Mouse (Mus musculus) embryonic fibroblast, embryonic 13.5 days (primary cell): Measurements from ENCODE around the gene Sync. TPM values are rescaled to one million over a fixed set of nuclear protein-coding genes. Genes with fewer than 3 reads are reported as not detected.

Experiments used
- H3K27ac ChIP-seq: 2 replicates; pipeline ENCODE4 v1.5.1; 2012; ENCODE audit warnings: low read length, control low read depth, inconsistent platforms; ENCODE audit not compliant: insufficient read depth
- H3K4me1 ChIP-seq: 2 replicates; pipeline ENCODE4 v1.6.1; 2011; ENCODE audit warnings: low read length; ENCODE audit not compliant: control insufficient read depth, insufficient read depth
- H3K4me3 ChIP-seq: 2 replicates; pipeline ENCODE4 v1.5.1; 2011; ENCODE audit warnings: mild to moderate bottlenecking, control low read depth, low read length; ENCODE audit not compliant: insufficient read depth
- CTCF ChIP-seq: IDR thresholded peaks from 2 replicates; pipeline ENCODE4 v1.5.1; 2011; ENCODE audit warnings: mild to moderate bottlenecking, control low read depth, low read length, moderate library complexity, borderline replicate concordance; ENCODE audit not compliant: insufficient read depth
- POLR2A ChIP-seq: IDR thresholded peaks from 2 replicates; pipeline ENCODE4 v1.6.1; 2011; ENCODE audit warnings: low read depth, mild to moderate bottlenecking, control low read depth, low read length, moderate library complexity
- polyA plus RNA-seq: library from polyadenylated mRNA; stranded (reverse); fragments of >200 nt; gene quantifications from 2 replicates; pipeline ENCODE4 v1.2.4, GENCODE M21; 2011; ENCODE audit warnings: low read depth; ENCODE audit not compliant: missing spikeins, insufficient read length

Gene Sync
- polyA plus RNA-seq, 1 experiment: 9.4 TPM

DNA sequence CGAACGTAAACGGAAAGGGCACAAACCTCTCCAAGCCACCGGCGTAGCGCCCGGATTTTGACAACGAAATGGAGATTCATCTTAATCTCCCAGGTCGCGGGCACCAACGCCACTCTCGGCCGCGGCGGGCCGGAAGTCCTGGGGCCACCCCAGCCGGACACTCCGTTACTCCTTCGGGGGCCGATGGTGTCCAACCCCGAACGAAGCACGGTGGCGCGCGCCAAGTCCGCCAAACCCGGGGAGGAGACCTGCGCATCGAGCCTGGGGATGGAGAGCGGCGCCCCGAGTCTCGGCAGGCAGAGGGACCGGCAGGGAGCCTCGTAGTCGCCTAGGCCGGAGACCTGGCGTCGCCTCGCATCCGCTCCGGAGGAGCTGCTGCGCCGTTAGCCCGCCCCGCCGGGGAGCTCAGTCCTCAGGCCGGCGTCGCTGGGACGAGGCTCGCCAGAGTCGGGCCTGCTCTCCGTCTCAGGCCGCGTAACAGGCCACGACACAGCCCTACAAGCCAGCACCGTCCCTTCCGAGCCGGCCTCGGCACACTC is 47.3 kb downstream of the Sync start:
- TF ChIP-seq POLR2A (no peak; the same call in 1 of the 2 replicates), CTCF (no peak)
- H3K4me3 ChIP-seq: peak overlapping the region; percentile 86
- peak overlapping the region; percentile 64 for H3K27ac ChIP-seq
- H3K4me1 ChIP-seq: peaks cover 6% of the 10 kb centered on the region

DNA sequence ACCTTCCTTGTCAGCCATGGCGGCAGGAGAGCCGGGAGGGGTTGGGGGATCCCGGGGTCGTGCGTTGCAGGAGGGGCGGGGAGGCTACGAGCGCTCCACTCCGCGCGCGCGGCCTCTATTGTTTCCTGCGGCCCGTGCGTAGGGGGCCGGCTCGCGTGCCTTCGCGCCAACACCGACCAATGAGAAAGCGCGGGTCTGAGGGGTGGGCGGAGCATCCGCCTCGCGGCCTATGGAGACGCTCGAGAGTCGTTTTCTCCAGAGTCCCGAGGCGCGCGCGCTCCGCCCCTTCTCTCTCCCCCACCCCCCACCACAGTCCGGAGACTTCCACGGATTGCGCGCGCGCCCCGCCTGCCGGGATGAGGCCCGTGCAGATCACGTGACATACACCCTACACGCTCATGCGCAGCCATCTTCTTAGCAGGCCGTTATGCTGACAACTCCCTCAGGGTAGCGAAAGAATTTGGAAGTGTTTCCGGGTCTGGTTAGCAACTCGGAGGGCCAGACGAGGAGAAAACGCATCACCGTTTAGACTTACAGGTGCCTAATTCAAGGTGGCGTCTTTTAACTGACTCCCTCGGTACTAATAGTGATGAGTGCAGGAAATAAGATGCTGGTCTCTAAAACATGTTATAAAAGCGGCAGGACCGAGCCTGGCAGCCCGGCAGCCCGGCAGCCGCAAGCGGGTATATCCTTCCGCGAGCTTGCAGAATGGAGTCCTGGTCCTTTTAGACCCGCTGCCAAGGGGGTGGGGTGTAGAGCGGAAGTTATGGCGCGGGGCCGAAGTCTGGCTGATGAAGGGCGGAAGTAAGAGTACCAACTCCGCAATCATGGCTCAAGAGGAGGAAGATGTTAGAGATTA is 48.0 kb downstream of the Sync start, which contains the start of the genes Rbbp4 and Zbtb8os:
Gene Rbbp4, minus strand, starts transcription at position 155 of the 859 bp plus-strand sequence.
Gene Zbtb8os, plus strand, starts transcription at position 480 of the 859 bp plus-strand sequence.
- peak; percentile 76 for TF ChIP-seq POLR2A
- TF ChIP-seq CTCF: no peak
- Histone ChIP-seq H3K4me3 (peak within 1 kb of the TSS; percentile 86), H3K27ac (peak within 1 kb of the TSS; percentile 99), H3K4me1 (peaks cover 6% of the 10 kb centered on the region)

DNA sequence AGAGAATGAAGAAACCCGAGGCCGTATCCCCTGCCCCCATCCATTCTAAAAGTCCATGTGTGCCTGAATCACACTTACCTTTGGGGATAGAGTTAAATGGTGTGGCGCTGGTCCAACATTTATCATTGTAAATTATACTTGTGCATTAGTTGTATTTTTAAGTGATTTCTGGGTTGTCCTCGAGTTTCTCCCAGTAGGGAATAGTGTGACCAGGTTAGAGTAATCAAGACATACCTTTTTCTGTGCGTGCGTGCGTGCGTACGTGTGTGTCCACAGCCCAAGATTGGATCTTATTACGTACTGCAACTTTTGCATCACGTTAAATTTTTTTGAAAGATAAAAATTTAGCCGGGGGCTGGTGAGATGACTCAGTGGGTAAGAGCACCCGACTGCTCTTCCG is 48.9 kb downstream of the Sync start:
- peak overlapping the region; percentile 64 for H3K4me3 ChIP-seq
- TF ChIP-seq POLR2A: no peak
- no peak for TF ChIP-seq CTCF
- peaks cover 6% of the 10 kb centered on the region for H3K4me1 ChIP-seq
- H3K27ac ChIP-seq: peak overlapping the region; percentile 99

DNA sequence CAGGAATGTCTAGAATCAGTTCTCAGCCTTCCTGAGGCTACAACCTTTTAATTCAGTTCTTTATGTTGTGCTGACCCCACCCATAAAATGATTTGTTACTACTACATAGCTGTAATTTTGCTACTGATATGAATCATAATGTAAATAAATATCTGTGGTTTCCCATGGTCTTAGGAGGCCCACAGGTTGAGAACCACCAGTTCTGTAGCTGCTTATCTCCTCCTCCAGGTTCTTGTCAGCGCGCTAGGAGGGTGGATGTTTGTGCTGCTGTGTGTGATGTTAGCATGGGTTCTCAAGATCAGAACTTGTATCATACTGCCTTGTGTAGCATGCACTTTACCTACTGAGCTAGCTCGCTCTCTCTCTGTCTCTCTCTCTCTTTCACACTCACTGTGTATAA is 52.3 kb downstream of the Sync start:
- no peak overlapping the region for H3K4me3 ChIP-seq
- TF ChIP-seq POLR2A (no peak), CTCF (no peak)
- H3K4me1 ChIP-seq: peaks cover 4% of the 10 kb centered on the region
- no peak overlapping the region for H3K27ac ChIP-seq

DNA sequence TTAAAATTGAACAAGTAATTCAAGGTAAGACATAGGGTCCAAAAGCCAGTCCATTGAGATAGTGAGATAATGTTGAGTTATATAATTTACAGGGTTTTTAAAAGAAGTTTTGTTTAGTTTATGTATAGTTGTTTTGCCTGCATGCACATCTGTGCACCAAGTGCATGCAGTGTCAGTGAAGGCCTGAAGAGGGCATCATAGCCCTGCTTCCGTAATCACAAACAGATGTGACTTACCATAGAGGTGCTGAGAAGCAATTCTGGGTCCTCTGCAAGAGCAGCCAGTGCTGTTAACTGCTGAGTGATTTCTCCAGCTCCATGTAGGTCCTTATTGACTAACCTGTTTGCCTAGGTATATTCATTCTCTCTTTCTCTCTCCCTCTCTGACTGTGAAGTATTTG is 54.5 kb downstream of the Sync start:
- no peak for TF ChIP-seq CTCF
- H3K4me1 ChIP-seq: peaks cover 4% of the 10 kb centered on the region
- no peak overlapping the region for H3K4me3 ChIP-seq
- no peak overlapping the region for H3K27ac ChIP-seq

DNA sequence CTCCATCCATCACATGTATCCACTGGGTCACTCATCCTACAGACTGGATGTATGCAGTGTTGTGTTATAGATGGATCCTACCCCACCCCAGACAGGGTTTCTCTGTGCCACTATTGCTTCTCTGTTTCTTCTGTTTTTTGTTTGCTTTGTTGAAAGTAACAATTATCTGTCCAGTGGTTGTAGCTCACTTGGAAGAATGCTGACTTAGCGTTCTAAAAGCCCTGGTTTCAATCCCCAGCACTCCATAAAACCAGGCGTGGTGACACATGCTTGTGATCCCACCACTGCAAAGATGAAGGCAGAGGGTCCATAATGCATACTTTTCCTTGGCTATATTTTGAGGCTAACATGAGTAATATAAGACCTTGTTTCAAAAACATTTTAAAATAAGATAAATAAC is 55.3 kb downstream of the Sync start:
- Histone ChIP-seq H3K27ac (no peak overlapping the region), H3K4me1 (peaks cover 4% of the 10 kb centered on the region), H3K4me3 (no peak overlapping the region)
- TF ChIP-seq CTCF (no peak), POLR2A (no peak)

DNA sequence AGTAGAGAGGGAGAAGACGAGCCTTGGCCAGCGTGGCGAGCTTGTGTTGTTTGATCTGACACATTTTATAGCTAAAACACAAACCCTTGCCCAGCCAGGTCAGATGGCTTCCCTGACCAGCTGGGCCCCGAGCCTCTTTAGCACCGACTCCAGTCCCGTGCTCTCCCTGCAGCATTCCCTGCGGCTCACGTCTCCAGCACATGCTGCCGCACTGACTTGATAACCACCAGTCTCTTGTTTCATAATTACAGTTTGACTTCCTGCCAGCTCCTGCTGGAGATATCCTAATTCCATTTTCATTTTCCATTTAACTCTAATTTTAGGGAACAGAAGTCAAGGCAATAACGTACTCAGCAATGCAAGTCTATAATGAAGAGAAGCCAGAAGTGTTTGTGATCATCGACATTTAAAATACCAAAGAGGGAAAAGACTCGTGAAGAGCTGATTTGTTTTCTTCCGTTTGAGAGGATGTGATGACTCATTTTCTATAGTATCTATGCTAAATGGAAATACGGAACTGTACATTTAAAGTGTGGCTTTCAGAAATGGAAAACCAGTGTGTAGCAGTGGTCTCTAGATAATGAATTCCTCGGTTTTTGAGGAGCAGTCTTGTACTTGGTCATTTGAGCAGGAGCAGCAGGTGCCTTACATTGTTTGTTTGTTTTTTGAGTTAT is 59.2 kb downstream of the Sync start:
- Histone ChIP-seq H3K27ac (no peak overlapping the region), H3K4me3 (no peak overlapping the region)
- no peak for TF ChIP-seq POLR2A
- no peak for TF ChIP-seq CTCF

DNA sequence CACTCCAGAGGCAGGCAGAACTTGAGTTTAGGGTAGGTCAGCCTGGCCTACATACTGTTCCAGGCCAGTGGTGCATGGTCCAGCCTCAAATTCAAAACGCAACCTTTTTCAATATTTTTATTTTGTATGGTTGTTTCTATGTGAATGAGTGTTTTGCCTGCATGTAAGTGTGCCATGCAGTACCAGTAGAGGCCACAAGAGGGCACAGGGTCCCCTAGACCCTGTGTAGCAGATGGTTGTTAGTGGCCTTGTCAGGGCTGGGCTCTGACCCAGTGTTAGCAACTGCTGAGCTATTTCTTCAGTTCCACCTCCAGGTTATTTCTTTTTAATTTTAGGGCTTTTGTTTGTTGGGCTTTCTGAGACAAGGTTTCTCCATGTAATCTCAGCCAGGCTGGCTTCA is 63.2 kb downstream of the Sync start:
- H3K4me1 ChIP-seq: no peaks in the 10 kb centered on the region
- TF ChIP-seq CTCF (peak; percentile 88; the same call in 1 of the 2 replicates), POLR2A (no peak)
- H3K27ac ChIP-seq: no peak overlapping the region
- H3K4me3 ChIP-seq: no peak overlapping the region

More for the DNA sequence above, 59.2 kb downstream of the Sync start:
- no peaks in the 10 kb centered on the region for H3K4me1 ChIP-seq

DNA sequence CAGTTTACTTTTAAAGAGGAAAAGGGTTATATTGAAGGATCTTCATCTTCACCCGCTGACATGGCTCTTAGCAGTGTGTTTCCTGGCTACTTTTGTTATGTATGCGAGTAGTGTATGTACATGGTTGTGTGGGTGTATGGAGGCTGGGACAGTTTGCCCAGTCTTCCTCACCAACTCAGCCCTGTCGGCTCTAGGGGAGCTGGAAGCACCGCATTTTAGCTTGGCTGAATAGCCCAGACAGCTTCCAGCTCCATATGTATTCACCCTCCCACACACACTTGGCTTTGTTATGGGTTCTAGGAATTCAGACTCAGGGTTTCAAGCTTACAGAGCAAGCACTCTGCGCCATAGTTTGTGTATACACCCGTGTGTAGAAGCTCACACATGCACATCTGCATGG is 63.7 kb downstream of the Sync start:
- no peaks in the 10 kb centered on the region for H3K4me1 ChIP-seq
- H3K27ac ChIP-seq: no peak overlapping the region
- TF ChIP-seq POLR2A (no peak), CTCF (no peak)
- no peak overlapping the region for H3K4me3 ChIP-seq

DNA sequence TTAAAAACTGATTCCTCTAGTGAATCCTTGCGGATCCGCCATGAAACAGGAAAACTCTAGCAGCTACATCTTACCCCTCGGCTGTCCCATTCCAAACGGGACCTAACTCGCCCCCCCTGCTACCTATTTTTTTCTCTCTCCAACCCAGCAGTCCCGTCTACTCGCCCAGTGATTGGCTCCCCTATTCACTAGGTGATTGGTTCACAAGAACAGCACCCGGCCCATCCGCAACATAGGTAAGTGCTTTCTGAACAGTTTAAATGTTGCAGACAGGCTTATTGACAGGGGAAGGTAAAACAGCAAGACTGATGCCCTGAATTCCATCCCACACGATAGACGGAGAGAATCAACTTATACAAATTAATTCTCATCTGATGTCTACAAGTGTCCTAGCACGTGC is 65.8 kb downstream of the Sync start:
- TF ChIP-seq POLR2A (no peak), CTCF (no peak)
- no peak overlapping the region for H3K27ac ChIP-seq
- H3K4me1 ChIP-seq: no peaks in the 10 kb centered on the region
- H3K4me3 ChIP-seq: no peak overlapping the region
